Mouse (Mus musculus) kidney, embryonic 15.5 days (tissue): ENCODE data around the gene Supt3. TPM values are rescaled to one million over a fixed set of nuclear protein-coding genes. Genes with fewer than 3 reads are reported as not detected.

Source experiments
- ATAC-seq: fragments of 200-750 bp; cut with Nextera tagmentation; replicated peaks from 2 replicates; pipeline ENCODE4 v1.8.0; 2017; ENCODE audit warnings: moderate TSS enrichment; ENCODE audit not compliant: low FRiP score
- H3K27ac ChIP-seq: fragments of 300-500 bp; sonication (generic); 2 replicates; pipeline ENCODE4 v1.5.1; 2015; ENCODE audit warnings: mild to moderate bottlenecking, inconsistent platforms
- H3K27me3 ChIP-seq: fragments of 300-500 bp; sonication (generic); 2 replicates; pipeline ENCODE4 v1.6.1; 2015; ENCODE audit warnings: inconsistent platforms
- H3K36me3 ChIP-seq: fragments of 300-500 bp; sonication (generic); 2 replicates; pipeline ENCODE4 v1.6.1; 2015; ENCODE audit warnings: inconsistent platforms
- H3K4me1 ChIP-seq: fragments of 300-500 bp; sonication (generic); 2 replicates; pipeline ENCODE4 v1.6.1; 2015; ENCODE audit warnings: inconsistent platforms
- H3K4me2 ChIP-seq: fragments of 300-500 bp; sonication (generic); 2 replicates; pipeline ENCODE4 v1.6.1; 2015; ENCODE audit warnings: moderate library complexity, mild to moderate bottlenecking, inconsistent platforms
- H3K4me3 ChIP-seq: fragments of 300-500 bp; sonication (generic); replicated peaks from 2 replicates; pipeline ENCODE4 v1.5.1; 2015; ENCODE audit warnings: mild to moderate bottlenecking, inconsistent platforms
- H3K9ac ChIP-seq: fragments of 300-500 bp; sonication (generic); 2 replicates; pipeline ENCODE4 v1.6.1; 2015; ENCODE audit warnings: mild to moderate bottlenecking, inconsistent platforms
- H3K9me3 ChIP-seq: fragments of 300-500 bp; sonication (generic); replicated peaks from 2 replicates; pipeline ENCODE4 v1.6.1; 2016; ENCODE audit warnings: inconsistent platforms
- WGBS: fragments of 180-500 bp; shearing (Covaris S2); methylation state at CpG from one replicate; pipeline ENCODE4 v1.1.7; 2015; ENCODE audit warnings: mixed read lengths; 5-methylcytosine and 5-hydroxymethylcytosine counted together
- polyA plus RNA-seq: library from polyadenylated mRNA; unstranded; fragments of >200 nt; fragmentation: Nextera tagmentation; extraction: Ambion mirVana; gene quantifications from 2 replicates; pipeline ENCODE4 v1.2.1, GENCODE M21; 2015

Supt3 gene
- 22.4 and 23.0 TPM in 2 replicates for polyA plus RNA-seq

- Histone ChIP-seq H3K4me3 (peak within 1 kb of the TSS; percentile 85), H3K9me3 (no peaks in the 10 kb centered on the region), H3K36me3 (no peaks in the 10 kb centered on the region), H3K4me1 (peaks cover 7% of the 10 kb centered on the region; the same call in 1 of the 2 replicates), H3K9ac (peak within 1 kb of the TSS; percentile 93), H3K27ac (peak within 1 kb of the TSS; percentile 92), H3K4me2 (peak within 1 kb of the TSS; percentile 79), H3K27me3 (no peaks in the 10 kb centered on the region)
- peak; percentile 98 for ATAC-seq
- under 1% methylated on average over 40 of the region's 40 CpGs for WGBS
These were observed at the start of gene Supt3 for GRCm38 (mm10) chr17:44776738-44777270. TSS of gene Supt3 (plus strand) at chr17:44777152.

GRCm38 (mm10) chr17:44727675-44728074 is 49.3 kb upstream of the Supt3 start:
- Histone ChIP-seq H3K4me1 (no peaks in the 10 kb centered on the region), H3K27ac (no peak overlapping the region), H3K9me3 (no peaks in the 10 kb centered on the region), H3K9ac (no peak overlapping the region), H3K36me3 (no peaks in the 10 kb centered on the region), H3K27me3 (peaks cover 33% of the 10 kb centered on the region), H3K4me2 (no peak overlapping the region), H3K4me3 (no peak overlapping the region)
- ATAC-seq: no peak

- ATAC-seq: no peak
- Histone ChIP-seq H3K9ac (no peak overlapping the region), H3K36me3 (no peaks in the 10 kb centered on the region), H3K4me1 (peaks cover under 1% of the 10 kb centered on the region; the same call in 1 of the 2 replicates), H3K9me3 (no peaks in the 10 kb centered on the region), H3K27me3 (peaks cover 39% of the 10 kb centered on the region), H3K27ac (no peak overlapping the region), H3K4me3 (no peak overlapping the region), H3K4me2 (no peak overlapping the region)
- WGBS: 70% methylated on average over 2 of the region's 2 CpGs
These were observed 48.5 kb upstream of the Supt3 start for GRCm38 (mm10) chr17:44728464-44728863.

- Histone ChIP-seq H3K27ac (no peak overlapping the region), H3K27me3 (peaks cover 79% of the 10 kb centered on the region), H3K9me3 (no peaks in the 10 kb centered on the region), H3K36me3 (no peaks in the 10 kb centered on the region), H3K4me2 (peak overlapping the region; percentile 96), H3K4me3 (peak overlapping the region; percentile 74), H3K9ac (no peak overlapping the region), H3K4me1 (peaks cover 46% of the 10 kb centered on the region)
- no peak for ATAC-seq
- 4% methylated on average over 23 of the region's 23 CpGs for WGBS
These were observed 43.2 kb upstream of the Supt3 start for GRCm38 (mm10) chr17:44733544-44734310.

- H3K27ac ChIP-seq: no peak overlapping the region
- no peaks in the 10 kb centered on the region for H3K36me3 ChIP-seq
- H3K4me3 ChIP-seq: peak overlapping the region; percentile 74
- H3K4me1 ChIP-seq: peaks cover 46% of the 10 kb centered on the region
- under 1% methylated on average over 48 of the region's 48 CpGs for WGBS
- peak overlapping the region; percentile 96 for H3K4me2 ChIP-seq
- H3K9ac ChIP-seq: peak overlapping the region; percentile 62
- no peaks in the 10 kb centered on the region for H3K9me3 ChIP-seq
- ATAC-seq: peak; percentile 15; the same call in 1 of the 2 replicates
- peaks cover 82% of the 10 kb centered on the region for H3K27me3 ChIP-seq
These were observed 42.3 kb upstream of the Supt3 start for GRCm38 (mm10) chr17:44734501-44735222.

GRCm38 (mm10) chr17:44735223-44735990 is 41.5 kb upstream of the Supt3 start:
- H3K9me3 ChIP-seq: no peaks in the 10 kb centered on the region
- no peaks in the 10 kb centered on the region for H3K36me3 ChIP-seq
- peaks cover 85% of the 10 kb centered on the region for H3K27me3 ChIP-seq
- ATAC-seq: peak; percentile 4; the same call in 1 of the 2 replicates
- H3K4me1 ChIP-seq: peaks cover 46% of the 10 kb centered on the region
- H3K4me2 ChIP-seq: peak overlapping the region; percentile 96
- peak overlapping the region; percentile 74 for H3K4me3 ChIP-seq
- WGBS: under 1% methylated on average over 60 of the region's 64 CpGs
- peak overlapping the region; percentile 62 for H3K9ac ChIP-seq
- 0 out of 2 replicates have a peak overlapping the region, but pooled peaks have one; percentile 10 for H3K27ac ChIP-seq

- under 1% methylated on average over 73 of the region's 73 CpGs for WGBS
- H3K27ac ChIP-seq: 0 out of 2 replicates have a peak overlapping the region, but pooled peaks have one; percentile 10
- no peaks in the 10 kb centered on the region for H3K9me3 ChIP-seq
- peak overlapping the region; percentile 62 for H3K9ac ChIP-seq
- no peaks in the 10 kb centered on the region for H3K36me3 ChIP-seq
- peak overlapping the region; percentile 74 for H3K4me3 ChIP-seq
- peaks cover 46% of the 10 kb centered on the region for H3K4me1 ChIP-seq
- H3K4me2 ChIP-seq: peak overlapping the region; percentile 96
- H3K27me3 ChIP-seq: peaks cover 89% of the 10 kb centered on the region
- peak; percentile 79 for ATAC-seq
These were observed 40.9 kb upstream of the Supt3 start for GRCm38 (mm10) chr17:44735991-44736561.

GRCm38 (mm10) chr17:44737275-44738120 is 39.5 kb upstream of the Supt3 start:
- Histone ChIP-seq H3K4me1 (peaks cover 46% of the 10 kb centered on the region), H3K27ac (no peak overlapping the region), H3K4me2 (peak overlapping the region; percentile 96), H3K9ac (no peak overlapping the region), H3K36me3 (no peaks in the 10 kb centered on the region), H3K27me3 (peaks cover 81% of the 10 kb centered on the region), H3K4me3 (peak overlapping the region; percentile 74), H3K9me3 (no peaks in the 10 kb centered on the region)
- ATAC-seq: no peak; the same call in 1 of the 2 replicates
- 1% methylated on average over 33 of the region's 33 CpGs for WGBS

- Histone ChIP-seq H3K27me3 (peaks cover 76% of the 10 kb centered on the region), H3K36me3 (no peaks in the 10 kb centered on the region), H3K9ac (no peak overlapping the region), H3K9me3 (no peaks in the 10 kb centered on the region), H3K4me3 (peak overlapping the region; percentile 74), H3K4me1 (peaks cover 46% of the 10 kb centered on the region), H3K27ac (no peak overlapping the region), H3K4me2 (peak overlapping the region; percentile 96)
- WGBS: 4% methylated on average over 21 of the region's 22 CpGs
- ATAC-seq: no peak
These were observed 38.8 kb upstream of the Supt3 start for GRCm38 (mm10) chr17:44738121-44738637.

- Histone ChIP-seq H3K27ac (no peak overlapping the region), H3K27me3 (peaks cover 37% of the 10 kb centered on the region), H3K4me1 (peaks cover 14% of the 10 kb centered on the region), H3K4me3 (no peak overlapping the region), H3K4me2 (no peak overlapping the region), H3K9me3 (no peaks in the 10 kb centered on the region), H3K36me3 (no peaks in the 10 kb centered on the region), H3K9ac (no peak overlapping the region)
- ATAC-seq: no peak
- WGBS: 90% methylated on average over 9 of the region's 9 CpGs
These were observed 34.7 kb upstream of the Supt3 start for GRCm38 (mm10) chr17:44742246-44742645.
